Mouse (Mus musculus) limb, embryonic 12.5 days (tissue): ENCODE data around the gene Mrpl28. TPM values are rescaled to one million over a fixed set of nuclear protein-coding genes. Genes with fewer than 3 reads are reported as not detected.
"Not testable (repeated sequence)": the region's sequence is repeated elsewhere in the genome, so short reads cannot be mapped to it uniquely, and the experiment has no call there.

Experiments
- ATAC-seq: fragments of 200-750 bp; cut with Nextera tagmentation; 2 replicates; pipeline ENCODE4 v1.8.0; 2017; ENCODE audit warnings: low read depth, moderate TSS enrichment; ENCODE audit not compliant: insufficient number of reproducible peaks, insufficient read depth, low FRiP score, low TSS enrichment
- H3K27ac ChIP-seq: fragments of 300-500 bp; sonication (generic); 2 replicates; pipeline ENCODE4 v1.5.1; 2016; ENCODE audit warnings: mild to moderate bottlenecking, moderate library complexity
- H3K27me3 ChIP-seq: fragments of 300-500 bp; sonication (generic); 2 replicates; pipeline ENCODE4 v1.6.1; 2016; ENCODE audit warnings: mild to moderate bottlenecking, moderate library complexity
- H3K36me3 ChIP-seq: fragments of 300-500 bp; sonication (generic); 2 replicates; pipeline ENCODE4 v1.6.1; 2016; ENCODE audit warnings: mild to moderate bottlenecking, moderate library complexity
- H3K4me1 ChIP-seq: fragments of 300-500 bp; sonication (generic); replicated peaks from 2 replicates; pipeline ENCODE4 v1.6.1; 2016
- H3K4me2 ChIP-seq: fragments of 300-500 bp; sonication (generic); 2 replicates; pipeline ENCODE4 v1.6.1; 2016; ENCODE audit warnings: mild to moderate bottlenecking, moderate library complexity
- H3K4me3 ChIP-seq: fragments of 300-500 bp; sonication (generic); replicated peaks from 2 replicates; pipeline ENCODE4 v1.5.1; 2016; ENCODE audit warnings: mild to moderate bottlenecking
- H3K9ac ChIP-seq: fragments of 300-500 bp; sonication (generic); replicated peaks from 2 replicates; pipeline ENCODE4 v1.6.1; 2016; ENCODE audit warnings: mild to moderate bottlenecking, moderate library complexity
- H3K9me3 ChIP-seq: fragments of 300-500 bp; sonication (generic); 2 replicates; pipeline ENCODE4 v1.6.1; 2016; ENCODE audit warnings: mild to moderate bottlenecking, moderate library complexity
- WGBS: fragments of 180-500 bp; shearing (Covaris S2); methylation state at CpG from one replicate; pipeline ENCODE4 v1.1.7; 2016; 5-methylcytosine and 5-hydroxymethylcytosine counted together
- polyA plus RNA-seq: library from polyadenylated mRNA; unstranded; fragments of >200 nt; fragmentation: Nextera tagmentation; extraction: Ambion mirVana; gene quantifications from 2 replicates; pipeline ENCODE4 v1.2.1, GENCODE M21; 2016

Gene Mrpl28
- polyA plus RNA-seq = 203 and 218 TPM in 2 replicates

DNA sequence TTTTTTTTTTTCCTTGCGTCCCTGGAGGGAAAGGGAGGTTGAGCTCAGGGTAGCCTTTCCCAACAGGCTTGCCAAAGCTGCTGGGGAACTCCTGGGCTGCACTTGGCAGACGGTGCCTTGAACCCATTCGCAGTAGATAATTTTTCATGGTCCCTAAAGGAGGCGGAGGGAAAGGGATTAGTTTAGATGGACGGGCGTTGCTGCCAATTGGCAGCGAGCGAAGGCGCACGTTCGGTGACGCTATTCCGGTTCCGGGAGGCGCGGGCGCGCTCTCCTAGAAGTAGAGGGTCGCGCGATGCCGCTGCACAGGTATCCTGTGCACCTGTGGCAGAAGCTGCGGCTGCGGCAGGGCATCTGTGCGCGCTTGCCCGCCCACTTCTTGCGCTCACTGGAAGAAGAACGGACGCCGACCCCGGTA lies at the start of gene Mrpl28:
TSS of gene Mrpl28 (plus strand) at position 234 of the 418 bp plus-strand sequence.
- peak; percentile 89 for ATAC-seq
- H3K4me1 ChIP-seq = peaks cover 11% of the 10 kb centered on the region
- peak within 1 kb of the TSS; percentile 92 for H3K4me3 ChIP-seq
- under 1% methylated on average over 32 of the region's 32 CpGs for WGBS
- peak within 1 kb of the TSS; percentile 83 for H3K9ac ChIP-seq
- H3K27me3 ChIP-seq = peaks cover 18% of the 10 kb centered on the region
- H3K36me3 ChIP-seq = peaks cover 34% of the 10 kb centered on the region
- no peaks in the 10 kb centered on the region for H3K9me3 ChIP-seq
- no peak within 1 kb of the TSS for H3K27ac ChIP-seq
- H3K4me2 ChIP-seq = peak within 1 kb of the TSS; percentile 92

- no peak for ATAC-seq
- 64% methylated on average over 3 of the region's 3 CpGs for WGBS
- Histone ChIP-seq H3K4me3 (no peak overlapping the region), H3K36me3 (no peaks in the 10 kb centered on the region), H3K4me2 (no peak overlapping the region), H3K9ac (no peak overlapping the region), H3K4me1 (no peaks in the 10 kb centered on the region), H3K9me3 (no peaks in the 10 kb centered on the region), H3K27ac (no peak overlapping the region), H3K27me3 (peaks cover 18% of the 10 kb centered on the region)
Observed at GRCm38 (mm10) chr17:26075246-26075645, 48.1 kb upstream of the Mrpl28 start.

GRCm38 (mm10) chr17:26078851-26079250 lies 44.4 kb upstream of the Mrpl28 start:
- peaks cover 16% of the 10 kb centered on the region for H3K36me3 ChIP-seq
- WGBS = 86% methylated on average over 2 of the region's 2 CpGs

GRCm38 (mm10) chr17:26080867-26081266 lies 42.4 kb upstream of the Mrpl28 start:
- Histone ChIP-seq H3K9ac (no peak overlapping the region), H3K36me3 (peaks cover 23% of the 10 kb centered on the region), H3K9me3 (no peaks in the 10 kb centered on the region), H3K27ac (no peak overlapping the region), H3K4me2 (no peak overlapping the region), H3K27me3 (no peaks in the 10 kb centered on the region), H3K4me3 (no peak overlapping the region), H3K4me1 (no peaks in the 10 kb centered on the region)
- no peak for ATAC-seq
- WGBS = 40% methylated on average over 2 of the region's 2 CpGs

More at GRCm38 (mm10) chr17:26078851-26079250, 44.4 kb upstream of the Mrpl28 start:
- no peak overlapping the region for H3K27ac ChIP-seq
- H3K4me3 ChIP-seq = no peak overlapping the region
- H3K4me2 ChIP-seq = no peak overlapping the region
- H3K4me1 ChIP-seq = no peaks in the 10 kb centered on the region
- no peak for ATAC-seq
- H3K9me3 ChIP-seq = no peaks in the 10 kb centered on the region
- H3K9ac ChIP-seq = no peak overlapping the region
- 0 out of 2 replicates have a peak, but pooled peaks cover 4% of the 10 kb centered on the region for H3K27me3 ChIP-seq

GRCm38 (mm10) chr17:26087059-26087564 lies 36.2 kb upstream of the Mrpl28 start:
- no peaks in the 10 kb centered on the region for H3K27me3 ChIP-seq
- no peak overlapping the region for H3K4me2 ChIP-seq
- H3K27ac ChIP-seq = no peak overlapping the region
- no peaks in the 10 kb centered on the region for H3K4me1 ChIP-seq
- no peak for ATAC-seq
- WGBS = 92% methylated on average over 9 of the region's 9 CpGs
- no peak overlapping the region for H3K4me3 ChIP-seq
- peaks cover 31% of the 10 kb centered on the region for H3K36me3 ChIP-seq
- H3K9ac ChIP-seq = no peak overlapping the region
- H3K9me3 ChIP-seq = no peaks in the 10 kb centered on the region

DNA sequence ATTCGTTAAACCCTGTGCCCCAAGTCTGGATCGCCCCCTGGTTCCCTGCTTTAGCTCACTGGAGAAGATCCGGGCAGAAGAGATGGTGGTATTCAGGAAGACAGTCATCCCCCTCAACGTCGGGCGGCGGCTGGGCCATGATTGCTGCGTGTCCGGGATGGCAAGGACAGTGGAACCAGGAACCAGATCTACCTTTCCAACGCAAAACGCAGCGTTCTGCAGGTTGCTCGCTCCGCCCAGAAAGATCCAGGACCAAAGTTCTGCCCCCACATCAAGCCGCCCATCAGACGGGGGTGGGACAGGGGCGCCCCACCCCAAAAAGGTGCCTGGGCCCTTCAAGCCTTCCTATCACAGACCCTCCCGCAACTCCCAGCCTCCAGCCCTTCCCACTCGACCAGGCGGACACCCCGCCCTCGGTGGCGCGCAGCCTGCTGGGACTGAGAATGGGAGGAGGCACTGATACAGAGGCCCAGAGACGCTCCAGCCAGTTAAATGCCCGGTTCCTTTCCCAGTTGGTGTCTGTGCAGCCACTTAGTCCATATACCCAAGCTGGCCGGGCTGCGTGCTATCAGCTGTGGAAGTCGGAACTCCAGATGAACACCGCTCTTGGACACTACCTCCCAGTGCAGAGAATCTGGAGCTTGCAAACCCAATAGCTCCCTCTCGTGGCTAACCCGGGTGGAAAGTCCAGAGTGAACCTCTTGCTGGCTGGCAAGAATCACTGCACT lies 33.2 kb upstream of the Mrpl28 start, which contains the start of gene Decr2:
TSS of gene Decr2 (minus strand) at position 433 of the 728 bp plus-strand sequence.
- no peaks in the 10 kb centered on the region for H3K9me3 ChIP-seq
- H3K36me3 ChIP-seq = peaks cover 30% of the 10 kb centered on the region
- peak within 1 kb of the TSS; percentile 63 for H3K9ac ChIP-seq
- no peaks in the 10 kb centered on the region for H3K27me3 ChIP-seq
- peak within 1 kb of the TSS; percentile 47 for H3K27ac ChIP-seq
- 1% methylated on average over 32 of the region's 32 CpGs for WGBS
- ATAC-seq = peak; percentile 82
- H3K4me2 ChIP-seq = peak within 1 kb of the TSS; percentile 69
- H3K4me3 ChIP-seq = peak within 1 kb of the TSS; percentile 55
- H3K4me1 ChIP-seq = peaks cover 11% of the 10 kb centered on the region

DNA sequence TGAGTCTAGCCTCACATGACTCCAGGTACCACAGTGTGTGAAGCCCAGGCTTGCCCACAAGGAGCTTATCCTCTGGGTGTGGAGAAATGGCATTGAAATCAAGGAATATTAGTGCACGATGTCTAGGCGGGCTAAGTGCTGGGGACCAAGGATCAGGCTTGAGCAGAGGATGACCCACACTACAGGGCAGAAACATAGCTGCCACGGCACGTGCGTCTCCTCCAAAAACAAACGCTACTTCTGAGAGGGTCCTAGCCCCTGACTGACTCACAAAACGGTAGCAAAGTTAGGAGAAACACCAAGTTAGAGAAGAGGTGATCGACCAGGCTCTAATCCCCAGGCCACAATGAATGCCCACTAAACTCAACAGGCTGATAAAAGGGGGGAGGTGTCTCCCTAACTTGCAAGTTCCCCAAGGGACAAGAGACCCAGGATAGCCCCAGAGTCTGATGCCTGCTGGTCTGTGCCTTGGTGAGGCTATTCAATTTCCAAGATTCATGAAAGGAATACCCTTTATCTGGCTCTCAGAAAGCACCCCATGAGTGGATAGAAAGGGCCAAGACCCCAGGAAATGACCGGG lies 28.7 kb upstream of the Mrpl28 start:
- no peaks in the 10 kb centered on the region for H3K27me3 ChIP-seq
- peak overlapping the region; percentile 86 for H3K27ac ChIP-seq
- H3K4me1 ChIP-seq = peaks cover 17% of the 10 kb centered on the region
- H3K36me3 ChIP-seq = peaks cover 18% of the 10 kb centered on the region
- H3K9me3 ChIP-seq = no peaks in the 10 kb centered on the region
- H3K4me3 ChIP-seq = peak overlapping the region; percentile 70
- no peak for ATAC-seq
- H3K4me2 ChIP-seq = peak overlapping the region; percentile 74
- WGBS = 17% methylated on average over 9 of the region's 9 CpGs
- peak overlapping the region; percentile 91 for H3K9ac ChIP-seq

- peak; percentile 35; the same call in 1 of the 2 replicates for ATAC-seq
- Histone ChIP-seq H3K27ac (peak within 1 kb of the TSS; percentile 86), H3K4me1 (peaks cover 17% of the 10 kb centered on the region), H3K4me2 (peak within 1 kb of the TSS; percentile 74), H3K4me3 (peak within 1 kb of the TSS; percentile 70), H3K9me3 (no peaks in the 10 kb centered on the region), H3K9ac (peak within 1 kb of the TSS; percentile 91), H3K36me3 (peaks cover 18% of the 10 kb centered on the region), H3K27me3 (no peaks in the 10 kb centered on the region)
- 2% methylated on average over 47 of the region's 47 CpGs for WGBS
Observed at GRCm38 (mm10) chr17:26095121-26095740, 28.1 kb upstream of the Mrpl28 start, which contains the start of gene Nme4. Nme4 (minus strand) TSS chr17:26095602.

- Histone ChIP-seq H3K27ac (no peak overlapping the region), H3K9ac (no peak overlapping the region), H3K4me3 (no peak overlapping the region), H3K36me3 (peaks cover 5% of the 10 kb centered on the region; the same call in 1 of the 2 replicates), H3K4me1 (peaks cover 17% of the 10 kb centered on the region), H3K27me3 (no peaks in the 10 kb centered on the region), H3K9me3 (no peaks in the 10 kb centered on the region), H3K4me2 (no peak overlapping the region)
- ATAC-seq = no peak
- WGBS = 89% methylated on average over 7 of the region's 7 CpGs
Observed at GRCm38 (mm10) chr17:26098461-26098860, 24.8 kb upstream of the Mrpl28 start.

DNA sequence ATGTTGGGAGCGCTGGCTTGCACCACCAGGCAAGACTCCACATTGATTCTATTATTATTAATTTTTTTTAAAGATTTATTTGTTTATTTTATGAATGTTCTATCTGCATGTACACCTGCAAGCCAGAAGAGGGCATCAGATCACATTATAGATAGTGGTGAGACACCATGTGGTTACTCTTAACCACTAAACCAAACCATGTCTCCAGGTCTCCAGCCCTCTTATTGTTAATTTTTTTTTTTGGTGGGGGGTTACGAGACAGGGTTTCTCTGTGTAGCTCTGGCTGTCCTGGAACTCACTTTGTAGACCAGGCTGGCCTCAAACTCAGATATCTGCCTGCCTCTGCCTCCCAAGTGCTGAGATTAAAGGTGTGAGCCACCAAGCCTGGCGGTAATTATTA lies 24.0 kb upstream of the Mrpl28 start:
- not testable (repeated sequence) for H3K9me3 ChIP-seq, H3K36me3 ChIP-seq, ATAC-seq, H3K4me2 ChIP-seq, H3K27me3 ChIP-seq, H3K27ac ChIP-seq, H3K4me3 ChIP-seq, H3K9ac ChIP-seq
- 60% methylated on average over 3 of the region's 3 CpGs for WGBS
- H3K4me1 ChIP-seq = peaks cover 13% of the 10 kb centered on the region

GRCm38 (mm10) chr17:26100166-26100565 lies 23.1 kb upstream of the Mrpl28 start:
- Histone ChIP-seq H3K36me3 (no peaks in the 10 kb centered on the region), H3K9ac (no peak overlapping the region), H3K27ac (no peak overlapping the region), H3K27me3 (no peaks in the 10 kb centered on the region), H3K4me3 (no peak overlapping the region), H3K9me3 (no peaks in the 10 kb centered on the region), H3K4me2 (no peak overlapping the region), H3K4me1 (peaks cover 5% of the 10 kb centered on the region; the same call in 1 of the 2 replicates)
- WGBS = 45% methylated on average over 2 of the region's 2 CpGs
- no peak for ATAC-seq
